Mouse (Mus musculus) ES-Bruce4 (cell line): ENCODE results near the gene Piwil4.

Source experiments
- CTCF ChIP-seq: IDR thresholded peaks from one replicate; pipeline ENCODE4 v1.8.1; 2011; ENCODE audit warnings: low read depth, low read length
- EP300 ChIP-seq: IDR thresholded peaks from 2 replicates; pipeline ENCODE4 v1.6.1; 2011; ENCODE audit warnings: low read depth, low read length; ENCODE audit not compliant: insufficient read depth

DNA sequence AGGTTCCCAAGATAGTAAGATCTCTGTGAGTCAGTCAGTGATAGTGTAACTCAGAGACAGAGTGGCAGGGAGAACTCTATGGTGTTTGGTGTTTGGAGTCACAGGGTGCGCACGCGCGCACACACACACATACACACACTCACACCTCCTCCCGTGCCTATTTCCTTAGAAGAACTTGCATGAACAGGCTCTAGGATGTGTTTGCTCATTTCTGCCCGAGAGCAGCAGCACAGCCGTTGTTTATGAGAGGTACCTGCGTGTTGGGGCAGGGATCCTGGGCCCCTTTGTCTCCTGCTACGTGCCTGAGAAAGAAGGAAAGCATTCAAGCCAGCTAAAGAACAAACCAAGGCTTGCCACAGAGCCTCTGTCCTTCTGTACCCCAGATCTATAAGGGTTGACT, 78.4 kb downstream of the Piwil4 start:
- no peak for TF ChIP-seq CTCF
- no peak for TF ChIP-seq EP300
